Mouse (Mus musculus): ENCODE data around the gene Gm10964. TPM values are rescaled to one million over a fixed set of nuclear protein-coding genes. Genes with fewer than 3 reads are reported as not detected.

Gene Gm10964
- total RNA-seq, 2 experiments from 2014 or later, result not detected

DNA sequence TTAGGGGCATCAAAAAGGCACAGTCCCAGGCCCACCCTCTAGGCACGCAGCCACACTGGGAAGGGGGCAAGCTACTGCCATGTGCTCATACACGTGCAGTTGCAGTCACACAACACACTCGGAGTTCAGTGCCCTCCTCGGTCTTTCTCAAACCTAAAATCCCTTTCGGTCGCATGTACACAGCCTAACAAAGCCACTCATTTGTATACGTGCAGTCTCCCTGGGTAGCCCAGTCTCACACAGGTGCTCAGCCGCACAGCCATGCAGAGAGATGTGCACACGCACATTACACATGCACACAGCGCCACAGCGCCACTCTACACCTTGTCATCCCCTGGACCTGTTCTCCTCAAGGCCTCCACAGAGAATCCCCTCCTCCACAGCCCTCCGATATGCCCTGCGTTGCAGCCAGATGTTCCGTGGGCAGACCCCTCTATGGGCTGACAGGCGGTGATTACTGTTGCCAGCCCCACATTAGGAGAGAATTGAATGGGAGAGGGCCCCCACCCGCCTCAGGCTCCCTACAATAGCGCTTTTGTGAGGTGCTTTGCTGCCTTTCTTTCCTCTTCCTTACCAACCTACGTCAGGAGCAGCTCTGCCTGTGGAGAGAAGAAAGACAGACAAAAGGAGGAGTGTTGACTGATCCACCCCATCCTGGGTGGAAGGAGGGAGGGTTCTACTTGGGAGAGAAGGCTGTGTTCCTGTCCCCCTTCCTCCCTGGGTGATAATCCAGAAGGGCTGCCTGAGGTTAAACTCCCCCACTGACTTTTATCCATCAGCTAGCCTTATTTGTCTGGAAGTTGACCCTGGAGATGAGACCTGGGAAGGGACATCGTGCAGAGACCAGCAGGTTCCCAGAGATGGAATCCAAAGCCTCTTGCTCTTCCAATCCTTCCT is 5.1 kb upstream of the Gm10964 start:
- DNase-seq (ENCODE audit: low spot score in 2 of 2), result peak; percentile 48 to 66

DNA sequence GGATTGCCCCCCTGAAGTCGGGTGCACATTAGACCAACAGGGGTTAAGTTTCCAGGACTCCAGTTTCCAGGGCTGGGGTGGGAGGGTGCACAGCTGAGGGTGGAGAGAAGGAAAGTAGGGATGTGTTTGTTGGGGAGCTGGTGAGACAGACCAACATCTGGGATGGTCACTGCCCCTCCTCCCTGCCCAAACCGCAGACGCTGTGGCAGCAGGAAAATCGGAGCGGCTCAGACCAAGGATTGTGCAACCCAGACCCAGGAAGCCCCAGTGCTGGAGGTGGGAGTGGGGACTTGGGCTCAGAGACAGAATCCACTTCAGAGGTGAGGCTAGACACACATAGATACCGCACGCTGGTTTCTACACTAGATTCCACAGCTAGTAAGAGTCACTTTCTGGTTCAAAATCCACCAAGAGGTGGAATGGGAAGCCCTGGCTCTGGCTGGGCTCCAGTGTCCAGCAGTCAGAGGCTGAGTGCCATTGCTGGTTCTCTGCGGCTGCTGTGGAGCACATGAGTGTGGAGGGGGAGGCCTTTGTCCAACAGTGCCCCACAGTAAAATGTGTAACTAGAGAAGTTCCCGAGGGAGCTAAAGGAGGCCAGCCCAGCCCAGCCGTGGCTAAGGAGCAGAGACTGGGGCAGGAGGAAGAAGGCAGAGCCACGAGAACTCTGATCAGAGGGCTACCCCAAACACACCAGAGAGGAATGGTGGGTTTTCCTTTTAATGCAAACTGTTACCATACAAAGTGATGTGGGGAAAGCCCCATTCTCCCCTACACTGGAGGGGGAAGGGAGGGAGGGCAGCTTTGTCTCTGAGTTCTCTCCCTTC is 4.3 kb upstream of the Gm10964 start:
- no peak for DNase-seq (ENCODE audit: low spot score in 2 of 2)

DNA sequence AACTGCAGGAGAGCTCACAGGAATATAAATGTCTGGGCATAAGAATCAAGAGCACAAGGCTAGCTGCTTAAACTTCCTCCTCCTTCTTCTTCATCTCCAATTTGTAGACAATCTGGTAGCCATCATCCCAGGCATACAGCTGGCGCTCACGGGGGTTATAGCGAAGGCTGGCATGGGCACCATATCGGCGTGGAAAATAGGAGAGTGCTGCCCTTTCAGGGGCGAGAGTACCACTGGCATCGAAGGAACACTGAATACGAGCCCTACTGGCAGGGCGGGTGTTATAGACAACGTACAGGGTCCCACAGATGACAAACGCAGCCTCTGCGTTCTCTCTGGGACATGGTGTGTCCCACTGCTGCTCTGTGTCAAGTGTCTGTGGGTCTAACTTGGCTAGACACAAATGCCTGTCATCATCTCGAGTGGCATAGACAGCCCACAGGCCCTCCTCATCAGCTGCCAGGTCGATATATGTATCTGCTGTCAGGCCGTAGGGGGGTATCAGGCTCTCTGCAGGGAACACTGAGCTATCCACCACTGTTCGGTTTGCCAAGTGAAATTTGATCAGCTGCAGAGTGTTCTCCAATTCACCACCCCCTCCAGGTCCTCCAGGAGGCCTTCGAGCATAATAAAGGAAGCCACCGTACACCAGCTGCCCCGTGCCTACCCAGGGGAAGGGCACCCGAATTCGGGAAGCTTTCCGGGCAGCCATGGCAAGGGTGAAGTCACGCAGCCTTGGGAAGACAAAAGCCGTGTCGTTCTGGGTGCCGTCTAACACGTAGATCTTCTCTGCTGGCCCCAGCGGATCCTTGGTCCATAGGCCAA is 3.2 kb upstream of the Gm10964 start:
- DNase-seq (ENCODE audit: low spot score in 2 of 2), result no peak

DNA sequence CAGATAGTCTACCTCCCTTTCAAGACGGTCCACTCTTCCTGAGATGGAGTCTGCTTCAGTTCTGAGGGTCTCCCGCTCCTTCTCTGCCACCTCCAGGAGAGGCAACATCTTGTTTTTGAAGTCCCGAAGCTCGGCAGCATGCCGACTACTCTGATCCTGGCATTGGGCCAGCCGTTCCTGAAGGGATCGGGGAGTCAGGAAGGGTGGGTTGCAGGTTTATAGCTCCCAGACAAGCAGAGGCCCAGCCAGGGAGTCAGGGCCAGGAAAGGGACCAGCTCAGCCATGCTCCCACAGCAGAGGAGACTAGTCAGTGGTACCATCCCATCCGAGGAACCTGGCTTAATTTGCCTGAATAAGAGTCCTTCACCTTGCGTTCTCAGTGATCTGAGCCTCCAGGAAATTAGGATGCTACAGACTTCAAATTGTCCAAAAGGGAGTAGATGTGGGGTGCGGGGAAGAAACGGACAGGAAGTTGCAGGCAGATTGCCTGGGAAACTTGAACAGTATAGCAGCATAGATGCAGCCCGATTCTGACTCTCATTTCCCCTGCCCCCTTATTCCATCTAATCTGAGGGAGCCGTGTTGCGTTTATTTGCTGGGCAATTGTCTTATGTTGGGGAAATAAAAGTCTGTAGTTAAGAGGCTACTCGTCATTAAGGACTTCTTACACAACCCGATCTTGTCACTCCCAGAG is 2.0 kb upstream of the Gm10964 start:
- no peak for DNase-seq (ENCODE audit: low spot score in 2 of 2)

DNA sequence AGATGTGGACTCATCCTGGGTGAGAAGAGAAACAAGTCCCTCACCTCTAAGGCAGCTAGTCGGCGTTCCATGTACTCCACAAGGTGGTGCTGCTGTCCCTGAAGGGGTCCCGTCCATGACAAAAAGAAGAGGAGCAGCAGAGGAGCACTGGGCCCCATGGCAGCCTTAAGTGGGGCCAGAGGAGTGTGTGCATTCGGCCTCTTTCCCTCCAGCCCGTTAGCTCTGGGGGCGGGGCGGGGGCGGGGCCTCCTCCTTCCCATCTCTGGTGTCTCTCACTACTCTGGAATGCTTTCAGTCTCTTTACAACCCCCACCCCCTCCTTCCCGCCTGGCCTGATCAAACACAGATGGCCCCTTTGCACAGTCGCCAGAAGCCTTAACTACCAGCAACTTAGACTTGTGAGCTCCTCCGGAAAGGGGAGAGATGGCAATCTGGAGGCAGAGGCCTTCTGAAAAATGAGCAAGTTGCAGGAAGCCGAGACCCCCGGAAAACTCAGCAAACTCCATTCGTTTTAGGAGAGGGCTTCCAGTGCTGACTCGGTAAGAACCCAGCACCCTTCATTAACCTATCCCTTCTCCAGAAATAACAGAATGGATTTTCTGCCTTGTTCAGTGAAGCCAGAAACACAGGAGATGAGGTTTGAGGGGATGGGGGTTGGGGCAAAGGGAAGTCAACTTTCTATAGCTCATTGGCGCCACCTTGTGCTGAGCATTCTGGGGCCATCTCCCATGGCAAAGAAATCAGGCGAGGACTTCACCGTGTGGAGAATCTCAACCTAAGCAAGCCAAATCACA is 1.2 kb upstream of the Gm10964 start, which contains the start of gene Olfml3:
TSS of gene Olfml3 (minus strand) at position 224 of the 794 bp plus-strand sequence.
- peak; percentile 82 to 96 for DNase-seq (ENCODE audit: low spot score in 2 of 2)

DNA sequence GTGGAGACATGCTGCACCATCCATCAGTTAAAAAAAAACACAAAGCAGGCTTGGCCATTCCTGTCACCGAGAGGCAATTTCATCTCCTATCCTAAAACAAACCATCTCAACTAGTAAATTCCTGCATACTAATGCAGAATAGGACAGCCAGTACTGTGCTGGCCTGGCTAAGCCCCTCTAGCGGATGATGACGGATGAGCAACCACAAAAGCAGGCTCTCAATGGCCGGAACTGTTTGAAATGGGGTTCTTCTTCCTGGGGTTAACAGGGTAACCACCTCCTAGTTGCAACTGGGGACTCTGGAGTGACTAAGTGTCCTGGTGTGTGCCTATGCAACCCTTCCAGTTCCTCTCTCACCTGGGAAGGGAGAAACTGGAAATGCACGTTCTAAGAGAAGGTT is 1.2 kb downstream of the Gm10964 start:
- no peak for DNase-seq (ENCODE audit: low spot score in 2 of 2)

DNA sequence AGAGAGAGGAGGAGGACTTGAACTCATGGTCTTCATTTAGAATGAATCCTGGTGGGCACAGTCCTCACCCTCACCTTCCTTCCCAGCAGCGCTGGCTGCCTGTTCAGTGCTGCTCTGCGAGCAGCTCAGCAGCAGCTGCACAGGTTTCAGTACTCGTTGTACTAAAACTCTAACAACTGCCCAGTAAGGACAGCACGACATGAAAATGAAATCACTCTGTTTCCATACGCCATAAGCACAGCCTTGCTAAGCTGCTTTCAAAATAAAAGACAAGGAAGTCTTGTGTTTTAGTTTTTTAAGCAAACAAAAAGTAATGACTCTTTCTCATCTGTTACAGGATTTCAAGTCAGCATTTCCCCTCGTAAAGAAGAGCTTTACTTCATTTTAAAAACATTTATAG is 4.0 kb downstream of the Gm10964 start:
- DNase-seq (ENCODE audit: low spot score in 2 of 2), result no peak

DNA sequence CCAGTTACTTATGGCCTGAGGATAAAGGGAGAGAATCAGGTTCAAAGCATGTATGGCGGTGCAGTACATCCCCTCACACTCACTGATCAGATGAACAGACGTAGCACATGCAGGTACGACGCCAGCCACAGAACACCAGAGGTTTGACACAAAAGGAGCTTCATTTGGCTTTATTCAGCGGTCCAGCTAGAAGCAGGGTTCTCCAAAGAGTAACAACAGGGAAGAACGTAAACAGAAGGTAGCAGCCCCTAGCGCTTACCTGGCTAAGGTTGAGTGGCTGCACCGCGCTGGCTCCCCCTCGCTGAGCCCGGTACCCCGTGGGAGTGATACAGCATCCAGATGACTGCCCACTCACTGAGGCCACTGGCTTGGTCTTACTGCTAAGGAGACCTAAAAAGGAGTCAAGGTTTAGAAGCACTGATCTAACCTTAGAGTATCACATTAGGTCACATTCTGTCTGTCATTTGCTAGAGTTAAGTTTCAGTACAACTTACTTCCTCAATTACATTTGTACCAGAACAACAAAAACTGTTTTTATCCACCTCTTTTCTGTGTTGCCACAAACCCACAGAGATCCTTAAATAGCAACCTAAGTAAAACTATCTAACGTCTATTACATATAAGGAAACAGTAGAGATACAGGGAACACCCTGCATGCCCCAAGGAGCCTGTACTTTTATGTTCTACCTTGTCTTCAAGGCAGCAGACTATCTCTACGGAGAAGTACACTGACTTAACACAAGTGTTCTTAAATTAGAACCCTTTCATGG is 6.0 kb downstream of the Gm10964 start:
- no peak for DNase-seq (ENCODE audit: low spot score in 2 of 2)

DNA sequence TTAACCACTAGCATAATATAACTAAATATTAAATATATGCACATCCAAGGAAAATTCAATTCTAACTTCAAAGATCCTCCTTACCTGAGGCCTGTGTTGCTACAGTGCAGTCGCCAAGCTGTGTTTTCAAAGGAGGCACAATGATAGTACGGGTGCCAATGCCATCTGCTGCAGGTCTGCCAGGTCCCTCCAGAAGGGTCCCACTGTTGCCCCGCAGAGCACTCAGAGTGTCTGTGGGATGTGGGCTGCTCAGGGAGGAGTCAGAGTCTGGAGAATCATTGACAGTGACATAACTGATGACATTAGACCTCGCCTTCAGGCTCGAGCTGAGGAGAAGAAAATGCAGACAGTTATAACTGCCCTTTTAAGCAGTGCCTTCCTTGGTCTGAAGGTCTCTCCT is 7.5 kb downstream of the Gm10964 start:
- no peak for DNase-seq (ENCODE audit: low spot score in 2 of 2)

DNA sequence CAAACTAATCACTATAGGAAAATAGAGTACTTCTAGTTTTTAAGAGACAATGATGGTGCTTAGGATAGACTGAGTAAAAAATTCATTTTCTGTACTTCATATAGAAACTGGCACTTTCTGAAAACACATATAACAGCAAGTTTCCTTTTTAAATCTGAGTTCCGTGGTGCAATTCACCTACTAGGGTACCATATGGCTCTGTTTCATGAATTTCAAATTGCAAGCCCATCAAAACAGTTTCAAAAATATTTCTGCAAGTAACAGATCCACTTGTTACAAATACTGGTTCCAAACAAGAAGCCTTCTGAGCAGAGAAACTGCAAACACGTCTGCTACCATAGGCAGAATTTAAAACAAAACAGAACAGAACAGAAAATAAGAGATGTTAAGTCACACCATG is 12.4 kb downstream of the Gm10964 start:
- no peak for DNase-seq (ENCODE audit: low spot score in 2 of 2)

DNA sequence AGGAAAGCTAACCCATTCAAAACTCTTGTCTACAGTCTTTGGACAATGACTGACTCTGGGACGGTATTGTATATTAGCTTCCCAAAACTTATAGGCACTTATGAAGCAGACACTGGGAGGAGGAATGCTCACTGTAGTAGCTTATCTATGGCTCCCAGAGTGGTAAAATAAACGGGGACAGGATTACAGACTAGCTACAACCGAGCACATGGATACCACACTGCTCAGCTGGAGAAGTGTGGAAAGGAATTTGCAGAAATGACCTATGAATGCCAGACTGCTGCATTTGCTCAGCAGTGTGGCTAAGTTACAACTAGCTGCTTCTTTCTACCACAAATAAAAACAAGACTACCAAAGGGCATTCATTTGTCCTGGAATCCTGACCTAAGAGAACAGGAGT is 16.2 kb downstream of the Gm10964 start:
- no peak for DNase-seq (ENCODE audit: low spot score in 2 of 2)

DNA sequence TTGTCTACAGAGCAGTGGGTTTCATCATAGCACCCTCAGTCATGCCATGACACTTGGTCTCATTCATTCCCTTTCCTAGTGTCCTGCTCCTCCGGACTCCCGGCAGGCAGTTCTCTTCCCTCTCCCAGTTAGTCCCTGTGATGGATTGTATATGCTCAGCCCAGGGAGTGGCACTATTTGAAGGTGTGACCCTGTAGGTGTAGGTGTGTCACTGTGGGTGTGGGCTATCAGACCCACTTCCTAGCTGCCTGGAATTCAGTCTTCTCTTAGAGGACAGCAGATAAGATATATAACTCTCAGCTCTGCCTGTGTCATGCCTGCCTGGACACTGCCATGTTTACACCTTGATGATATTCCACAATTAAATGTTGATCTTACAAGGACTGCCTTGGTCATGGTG is 17.8 kb downstream of the Gm10964 start:
- no peak for DNase-seq (ENCODE audit: low spot score in 2 of 2)

DNA sequence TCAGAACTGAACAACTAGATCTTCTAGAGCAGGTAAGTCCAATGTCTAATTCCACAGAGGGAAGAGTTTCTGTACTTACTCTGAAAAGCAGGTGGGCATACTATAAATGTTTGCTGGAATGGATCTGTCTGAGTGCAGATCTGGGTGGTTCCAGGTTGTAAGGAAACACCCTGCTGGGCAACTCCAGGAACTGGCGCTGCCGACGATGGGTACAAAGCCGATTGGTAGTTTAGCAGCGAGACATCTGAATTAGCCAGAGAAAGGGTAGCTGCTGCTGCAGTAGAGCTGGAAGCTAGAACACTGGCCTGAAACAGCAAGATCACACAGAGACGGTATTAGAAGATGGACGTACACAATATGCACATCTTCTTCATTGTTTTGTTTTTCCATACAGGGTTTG is 19.3 kb downstream of the Gm10964 start:
- DNase-seq (ENCODE audit: low spot score in 2 of 2), result no peak

DNA sequence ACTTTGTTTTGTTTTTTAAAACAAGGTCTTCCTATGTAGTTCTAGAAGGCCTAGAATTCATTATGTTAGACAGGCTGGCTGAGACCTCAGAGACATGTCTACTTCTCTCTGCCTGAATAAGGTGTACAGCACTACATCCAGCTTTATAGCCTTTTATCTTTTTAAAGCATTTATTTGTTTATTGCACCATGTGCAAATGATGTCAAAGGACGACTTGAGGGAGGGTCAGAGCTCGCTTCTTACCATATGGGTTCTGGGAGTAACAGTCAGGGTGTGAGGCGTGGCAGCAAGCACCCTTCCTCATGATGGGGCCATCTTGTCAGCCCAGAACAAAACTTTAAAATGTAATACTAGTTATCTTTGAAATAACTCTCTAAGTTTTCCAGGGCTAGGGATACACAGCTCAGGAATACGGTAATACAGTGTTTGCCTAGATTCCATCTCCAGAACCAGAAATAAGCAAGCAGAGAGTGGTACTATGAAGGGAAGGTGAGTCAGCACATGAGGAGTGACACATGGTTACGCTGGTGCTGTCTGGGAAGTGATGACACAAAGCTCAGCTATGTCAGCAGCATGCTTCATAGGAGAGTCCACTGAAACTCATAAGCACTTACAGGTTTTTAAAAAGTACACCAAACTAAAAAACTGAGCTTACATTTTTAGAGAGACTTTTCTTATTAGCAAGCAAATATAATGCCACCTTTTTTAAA is 20.2 kb downstream of the Gm10964 start:
- no peak for DNase-seq (ENCODE audit: low spot score in 2 of 2)

DNA sequence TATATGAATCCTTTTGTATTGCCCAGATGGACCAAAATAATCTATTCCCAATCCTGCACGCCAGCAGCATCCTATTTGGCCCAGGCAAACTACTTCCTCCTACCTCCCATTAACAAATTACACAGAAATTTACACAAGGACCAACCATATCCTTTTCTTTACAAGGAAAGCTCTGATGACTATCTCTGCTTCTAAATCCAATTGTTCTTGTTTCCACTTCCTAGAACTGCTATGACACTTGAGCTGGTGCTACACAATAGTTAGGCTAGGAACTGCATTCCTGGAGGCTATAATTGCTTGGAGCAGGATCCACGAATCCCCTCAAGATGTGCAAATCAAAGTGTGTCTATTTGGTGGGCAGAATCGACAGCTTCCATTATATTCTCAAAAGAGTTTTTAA is 27.6 kb downstream of the Gm10964 start:
- no peak for DNase-seq (ENCODE audit: low spot score in 2 of 2)

DNA sequence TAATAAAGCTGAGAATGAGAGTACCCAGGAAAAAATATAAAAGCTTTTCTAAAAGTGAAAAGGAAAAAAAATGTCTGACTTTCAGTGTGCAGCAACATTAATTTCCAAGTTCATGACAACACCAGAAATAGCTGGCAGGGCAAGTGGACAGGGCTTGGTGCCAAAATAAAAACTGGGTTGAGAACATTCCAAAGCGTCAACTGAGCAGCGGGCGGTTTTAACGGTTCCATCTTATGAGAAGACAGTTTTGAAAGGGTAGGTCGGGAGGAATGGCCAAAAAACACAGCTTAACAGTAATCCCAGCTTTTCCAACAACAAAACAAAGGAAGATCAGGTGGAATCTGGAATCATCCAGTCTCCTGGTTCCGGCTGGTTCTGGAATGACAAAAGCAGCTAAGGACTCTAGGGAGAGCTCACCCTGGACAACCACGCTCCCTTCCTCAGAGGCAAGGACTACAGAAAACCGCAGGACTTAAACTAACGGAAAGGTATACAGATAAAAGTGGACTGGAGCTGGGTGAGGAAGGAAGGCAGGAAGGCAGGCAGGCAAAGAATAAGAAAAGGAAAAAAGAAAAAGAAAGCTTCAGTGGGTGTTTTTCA is 32.5 kb downstream of the Gm10964 start:
- DNase-seq (ENCODE audit: low spot score in 2 of 2), result peak in 1 of 2 experiments; percentile 52

DNA sequence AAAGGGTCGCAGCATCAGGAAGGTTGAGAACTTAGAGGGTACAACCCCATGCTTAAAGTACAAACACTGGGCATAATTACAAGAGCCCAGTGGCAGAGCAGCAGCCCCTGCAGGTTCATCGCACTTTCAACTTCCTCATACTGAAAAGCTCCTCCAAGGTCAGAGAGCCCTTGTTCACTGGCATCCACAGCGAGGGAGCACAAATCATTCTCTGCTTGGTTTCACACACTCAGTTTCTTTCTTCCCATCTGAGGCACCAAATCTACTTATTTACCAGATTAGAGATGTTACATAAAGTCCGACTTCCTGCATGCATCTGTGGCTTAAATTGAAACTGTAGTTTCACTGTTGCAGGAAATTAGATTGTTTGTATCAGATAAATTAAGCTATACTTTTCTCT is 33.7 kb downstream of the Gm10964 start:
- no peak for DNase-seq (ENCODE audit: low spot score in 2 of 2)

DNA sequence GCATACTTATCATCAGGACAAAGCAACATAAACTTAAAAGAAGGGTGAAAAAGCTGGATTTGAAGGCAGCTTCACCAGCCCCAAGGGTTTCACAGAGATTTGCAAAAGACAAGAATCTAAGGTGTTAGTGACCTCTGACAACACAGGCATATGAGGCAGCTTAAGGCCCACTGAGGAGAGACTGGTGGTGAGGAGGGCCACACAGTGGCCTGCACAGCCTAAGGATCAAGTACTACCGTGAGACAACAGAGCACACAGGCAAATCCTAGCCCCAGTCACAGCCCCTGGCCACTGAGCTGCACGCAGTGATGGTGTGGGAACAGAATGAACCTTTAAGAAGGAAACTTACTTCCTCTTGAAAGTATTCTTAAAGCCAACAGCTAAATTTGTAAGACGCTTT is 34.3 kb downstream of the Gm10964 start:
- DNase-seq (ENCODE audit: low spot score in 2 of 2), result no peak

Data from layer of hippocampus, adult 18-20 months (tissue).